ENCODE assay signal across 17 mouse cellular contexts in the genomic region with DNA sequence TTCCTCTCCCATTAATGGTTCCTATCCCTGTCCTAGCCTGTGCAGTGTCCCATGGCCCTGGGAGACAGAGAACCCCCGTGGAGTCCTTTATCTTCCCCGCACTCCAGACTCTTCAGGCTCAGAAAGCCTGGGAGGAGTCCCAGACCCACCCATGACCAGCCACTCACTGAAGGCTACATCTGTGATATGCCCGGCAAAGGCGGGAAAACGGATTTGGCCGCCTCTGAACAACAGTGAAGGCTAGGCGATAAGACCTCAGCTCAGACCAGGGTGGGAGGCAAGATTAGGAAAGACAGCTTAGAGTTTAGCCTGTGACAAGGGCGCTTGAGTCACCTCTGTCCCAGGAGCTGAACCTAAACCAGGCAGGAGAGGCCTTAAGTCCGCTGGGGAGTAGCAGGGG. TPM values are rescaled to one million over a fixed set of nuclear protein-coding genes. Genes with fewer than 3 reads are reported as not detected.
DNase-seq lines count a peak whose midpoint lies in the region; ATAC-seq lines count a peak whose summit lies in the region.
"Had no signal": no experiment of that assay in that cellular context is flagged by ENCODE, and none has a peak within 500 bp of the region (broad histone marks: within the 10 kb centered on the region; RNA-seq: fewer than 3 reads in every experiment).

No protein-coding gene starts in this region.

- peaks cover 80% of the 10 kb centered on the region for H3K36me3 ChIP-seq in megakaryocyte, embryonic 14.5 days (replicated peaks; ENCODE audit: low read length)
- H3K36me3 ChIP-seq in liver, embryonic 12.5 days, result peaks cover 69% of the 10 kb centered on the region
- no peaks in the 10 kb centered on the region for H3K36me3 ChIP-seq in stomach, embryonic 15.5 days
- H3K36me3 ChIP-seq: neural tube, embryonic 12.5 days had no signal

- H3K27me3 ChIP-seq in megakaryocyte, embryonic 14.5 days (replicated peaks), result no peaks in the 10 kb centered on the region
- H3K27me3 ChIP-seq in liver, embryonic 12.5 days (replicated peaks), result no peaks in the 10 kb centered on the region
- peaks cover 8% of the 10 kb centered on the region; the same call in 1 of the 2 replicates for H3K27me3 ChIP-seq in stomach, embryonic 15.5 days (replicated peaks)

- H3K4me2 ChIP-seq in liver, embryonic 12.5 days, result peak overlapping the region; percentile 82
- H3K4me2 ChIP-seq in stomach, embryonic 15.5 days, result no peak overlapping the region
- H3K4me2 ChIP-seq: hindbrain, embryonic 14.5 days; neural tube, embryonic 12.5 days had no signal

- peak overlapping the region; percentile 97 for H3K27ac ChIP-seq in liver, embryonic 12.5 days
- H3K27ac ChIP-seq in stomach, embryonic 15.5 days, result no peak overlapping the region
- H3K27ac ChIP-seq: hindbrain, embryonic 14.5 days; neural tube, embryonic 12.5 days had no signal

- ATAC-seq in megakaryocyte, adult 5-6 weeks (ENCODE audit: poor library complexity, severe bottlenecking), result no peak
- ATAC-seq in liver, embryonic 12.5 days, result peak; percentile 87
- peak; percentile 79; the same call in 1 of the 2 replicates for ATAC-seq in stomach, embryonic 15.5 days (ENCODE audit: insufficient read depth, low FRiP score, low read depth)

- peak; percentile 91 for DNase-seq in c-Kit-positive CD71-positive TER-119-positive erythroid progenitor cells, embryonic 14.5 days (ENCODE audit: low spot score)
- no peak for DNase-seq in thymus, postnatal 25 days
- DNase-seq in right cerebral cortex, postnatal 25 days, result no peak
- DNase-seq: adrenal gland, postnatal 25 days; cerebellum, adult 18-20 months; gastrocnemius, postnatal 36 days; kidney, adult 9 months; midbrain, embryonic 14.5 days had no signal

- H3K4me1 ChIP-seq in megakaryocyte, embryonic 14.5 days, result peaks cover 96% of the 10 kb centered on the region
- peaks cover 83% of the 10 kb centered on the region for H3K4me1 ChIP-seq in liver, embryonic 12.5 days
- H3K4me1 ChIP-seq in stomach, embryonic 15.5 days, result 0 out of 2 replicates have a peak, but pooled peaks cover 4% of the 10 kb centered on the region
- H3K4me1 ChIP-seq: neural tube, embryonic 12.5 days had no signal

- peak overlapping the region; percentile 88 for H3K9ac ChIP-seq in liver, embryonic 12.5 days
- H3K9ac ChIP-seq in stomach, embryonic 15.5 days, result no peak overlapping the region
- H3K9ac ChIP-seq: hindbrain, embryonic 14.5 days; neural tube, embryonic 12.5 days had no signal

- H3K9me3 ChIP-seq in megakaryocyte, embryonic 14.5 days, result no peaks in the 10 kb centered on the region
- H3K9me3 ChIP-seq in liver, embryonic 12.5 days (replicated peaks), result no peaks in the 10 kb centered on the region
- no peaks in the 10 kb centered on the region for H3K9me3 ChIP-seq in stomach, embryonic 15.5 days
- H3K9me3 ChIP-seq: neural tube, embryonic 12.5 days had no signal

- peak overlapping the region; percentile 81 for H3K4me3 ChIP-seq in megakaryocyte, embryonic 14.5 days (replicated peaks)
- peak overlapping the region; percentile 78 for H3K4me3 ChIP-seq in liver, embryonic 12.5 days
- H3K4me3 ChIP-seq in stomach, embryonic 15.5 days (replicated peaks), result no peak overlapping the region
- H3K4me3 ChIP-seq: neural tube, embryonic 12.5 days had no signal

- 20% methylated on average over 9 of the region's 9 CpGs for WGBS in liver, embryonic 12.5 days (ENCODE audit: insufficient replicate concordance)
- 69% methylated on average over 9 of the region's 9 CpGs for WGBS in stomach, embryonic 15.5 days

RNA-seq across cellular contexts. Expression of a gene that starts 4.9 kb away (rescaled TPM):
- 225 and 586 TPM in 2 replicates for polyA plus RNA-seq in megakaryocyte, embryonic 14.5 days (2012; ENCODE audit: insufficient read depth, low replicate concordance)
- 2.9 and 7.4 TPM in 2 replicates for total RNA-seq in megakaryocyte, adult 5-6 weeks (2015)
- total RNA-seq in megakaryocyte, adult 5-6 weeks (2017), result 6.1 and 7.8 TPM in 2 replicates
- 117 and 121 TPM in 2 replicates for polyA plus RNA-seq in liver, embryonic 12.5 days (2016; fragmentation: Nextera tagmentation; extraction: Ambion mirVana)
- polyA plus RNA-seq in stomach, embryonic 15.5 days (2015; fragmentation: Nextera tagmentation; extraction: Ambion mirVana), result 3.1 and 6.9 TPM in 2 replicates
- total RNA-seq: adrenal gland, postnatal 25 days; gastrocnemius, postnatal 36 days; layer of hippocampus, postnatal 10 days; left cerebral cortex, postnatal 36 days had no signal
- polyA plus RNA-seq: hindbrain, embryonic 14.5 days had no signal

RNA-seq across cellular contexts. Expression of a gene that starts 24.2 kb away (rescaled TPM):
- polyA plus RNA-seq in megakaryocyte, embryonic 14.5 days (2012; ENCODE audit: insufficient read depth, low replicate concordance), result 1.1 and 1.7 TPM in 2 replicates
- 8.9 and 10.9 TPM in 2 replicates for total RNA-seq in megakaryocyte, adult 5-6 weeks (2015)
- 11.7 and 12.9 TPM in 2 replicates for total RNA-seq in megakaryocyte, adult 5-6 weeks (2017)
- polyA plus RNA-seq in liver, embryonic 12.5 days (2016; fragmentation: Nextera tagmentation; extraction: Ambion mirVana), result 12.5 and 13.6 TPM in 2 replicates
- polyA plus RNA-seq in stomach, embryonic 15.5 days (2015; fragmentation: Nextera tagmentation; extraction: Ambion mirVana), result 18.7 and 18.9 TPM in 2 replicates

RNA-seq across cellular contexts. Expression of a gene that starts 33.3 kb away (rescaled TPM):
- polyA plus RNA-seq in megakaryocyte, embryonic 14.5 days (2012; ENCODE audit: insufficient read depth, low replicate concordance), result 4.1 and 10.3 TPM in 2 replicates
- total RNA-seq in megakaryocyte, adult 5-6 weeks (2015), result 12.2 and 15.2 TPM in 2 replicates
- 10.3 and 13.7 TPM in 2 replicates for total RNA-seq in megakaryocyte, adult 5-6 weeks (2017)
- polyA plus RNA-seq in liver, embryonic 12.5 days (2016; fragmentation: Nextera tagmentation; extraction: Ambion mirVana), result 24.9 and 26.3 TPM in 2 replicates
- polyA plus RNA-seq in stomach, embryonic 15.5 days (2015; fragmentation: Nextera tagmentation; extraction: Ambion mirVana), result 33.6 and 41.8 TPM in 2 replicates

RNA-seq across cellular contexts. Expression of a gene that starts 53.7 kb away (rescaled TPM):
- not detected in 2 replicates for polyA plus RNA-seq in megakaryocyte, embryonic 14.5 days (2012; ENCODE audit: insufficient read depth, low replicate concordance)
- not detected in 2 replicates for total RNA-seq in megakaryocyte, adult 5-6 weeks (2015)
- total RNA-seq in megakaryocyte, adult 5-6 weeks (2017), result not detected in 2 replicates
- not detected in 2 replicates for polyA plus RNA-seq in liver, embryonic 12.5 days (2016; fragmentation: Nextera tagmentation; extraction: Ambion mirVana)
- 412 and 563 TPM in 2 replicates for polyA plus RNA-seq in stomach, embryonic 15.5 days (2015; fragmentation: Nextera tagmentation; extraction: Ambion mirVana)
- total RNA-seq: CH12.LX; gastrocnemius, postnatal 36 days; layer of hippocampus, postnatal 10 days; left cerebral cortex, postnatal 36 days had no signal
- polyA plus RNA-seq: hindbrain, embryonic 14.5 days; midbrain, embryonic 14.5 days; neural tube, embryonic 12.5 days had no signal

Comparison
In these comparisons a context has a peak if more than half of its experiments do, and no peak if none do; other contexts are left out.
1. RNA of a gene that starts 4.9 kb away (polyA plus RNA-seq): 225 to 586 TPM in megakaryocyte, embryonic 14.5 days and 117 to 121 TPM in liver, embryonic 12.5 days; 3.1 to 6.9 TPM in stomach, embryonic 15.5 days; every median in the first group is over 10 times any median in the second.